Mouse (Mus musculus) liver, adult 2 months (tissue): ENCODE results near the gene 1700017B05Rik.

ENCODE experiments used
- CTCF ChIP-seq: fragments of 200-500 bp; IDR thresholded peaks from 2 replicates; pipeline ENCODE4 v1.5.1; 2011; ENCODE audit warnings: low read depth, low read length, control low read depth
- POLR2A ChIP-seq: fragments of 200-500 bp; IDR thresholded peaks from 2 replicates; pipeline ENCODE4 v1.6.1; 2011; ENCODE audit warnings: low read length, control low read depth; ENCODE audit not compliant: insufficient read depth; ENCODE audit errors: extremely low read depth

DNA sequence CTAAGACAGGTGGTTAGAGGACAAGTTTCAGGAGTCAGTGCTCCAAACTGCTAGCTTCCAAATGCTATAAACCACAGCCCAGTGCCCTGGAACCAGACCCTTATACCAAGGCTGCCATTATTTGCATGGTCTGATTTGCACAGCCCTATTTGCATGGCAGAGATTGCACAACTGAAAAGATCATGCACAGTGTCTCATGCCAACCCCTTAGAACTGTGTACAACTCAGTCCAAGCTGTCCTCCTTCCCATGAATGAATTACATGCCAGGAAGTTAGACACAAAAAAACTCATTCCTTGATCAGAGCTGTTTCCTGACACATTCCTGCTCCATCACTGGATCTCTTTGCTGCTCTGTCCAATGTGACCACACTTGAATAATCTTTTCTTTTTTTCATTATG lies 39.1 kb downstream of the 1700017B05Rik start:
- TF ChIP-seq CTCF (no peak), POLR2A (no peak)
